Mouse (Mus musculus) urinary bladder, adult 2 months (tissue): ENCODE measurements around the gene Hcar1. TPM values are rescaled to one million over a fixed set of nuclear protein-coding genes. Genes with fewer than 3 reads are reported as not detected.
A peak's percentile ranks its signal among the peaks of the same experiment; 100 is the strongest.

ENCODE experiments used
- DNase-seq: peaks from one replicate; pipeline ENCODE4 v3.0.0; 2022; ENCODE audit warnings: low spot score
- polyA plus RNA-seq: library from polyadenylated mRNA; depleted of rRNA; stranded (reverse); fragments of >200 nt; gene quantifications from 2 replicates; pipeline ENCODE4 v1.2.3, GENCODE M21; 2012; rRNA removed

Hcar1 gene
- 8.4 and 9.0 TPM in 2 replicates for polyA plus RNA-seq

DNA sequence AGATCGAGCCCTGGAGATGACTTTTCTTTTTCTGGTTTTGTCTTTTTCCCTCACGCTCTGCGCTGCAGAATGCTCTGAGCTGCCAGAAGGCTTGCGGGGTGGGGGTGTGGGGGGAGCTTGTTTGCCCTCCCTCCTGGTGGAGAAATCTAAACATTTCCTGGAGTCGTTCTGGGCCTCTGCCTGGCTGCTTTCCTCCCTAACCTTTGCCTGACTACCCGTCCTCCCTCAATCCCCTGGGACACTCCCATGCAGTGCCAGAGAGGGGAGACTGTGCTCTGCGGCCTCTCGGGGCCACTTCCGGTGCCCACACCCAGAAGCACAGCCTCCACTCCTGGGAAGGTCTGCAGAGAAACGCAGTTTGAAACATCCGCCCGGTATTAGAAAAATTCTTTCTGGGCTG, at the start of gene Hcar1:
TSS of gene Hcar1 (minus strand) at position 93 of the 400 bp plus-strand sequence.
- no peak for DNase-seq

DNA sequence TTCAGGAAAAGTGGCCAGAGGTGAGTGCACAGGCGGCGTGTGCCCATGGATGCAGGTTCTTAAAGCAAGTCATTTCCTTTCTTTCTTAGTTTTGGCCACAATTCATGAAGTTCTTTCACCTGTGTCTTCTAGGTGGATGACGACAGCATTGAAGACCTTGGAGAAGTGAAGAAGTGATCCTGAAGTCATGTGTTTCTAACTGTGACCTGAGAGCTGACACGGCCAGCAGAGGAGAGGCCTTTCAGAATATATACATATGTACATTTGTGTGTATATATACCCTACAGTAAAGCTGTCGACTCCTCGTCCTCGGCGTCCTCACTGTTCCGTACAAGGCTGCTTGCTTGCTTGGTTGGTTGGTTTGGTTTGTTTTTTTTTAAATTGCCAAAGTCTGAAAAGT, 47.3 kb upstream of the Hcar1 start, which contains the start of gene Gm43518:
TSS of gene Gm43518 (plus strand) at position 301 of the 400 bp plus-strand sequence.
- DNase-seq: no peak

- DNase-seq: no peak
Measured at GRCm38 (mm10) chr5:123922112-123922511, 42.3 kb upstream of the Hcar1 start.

DNA sequence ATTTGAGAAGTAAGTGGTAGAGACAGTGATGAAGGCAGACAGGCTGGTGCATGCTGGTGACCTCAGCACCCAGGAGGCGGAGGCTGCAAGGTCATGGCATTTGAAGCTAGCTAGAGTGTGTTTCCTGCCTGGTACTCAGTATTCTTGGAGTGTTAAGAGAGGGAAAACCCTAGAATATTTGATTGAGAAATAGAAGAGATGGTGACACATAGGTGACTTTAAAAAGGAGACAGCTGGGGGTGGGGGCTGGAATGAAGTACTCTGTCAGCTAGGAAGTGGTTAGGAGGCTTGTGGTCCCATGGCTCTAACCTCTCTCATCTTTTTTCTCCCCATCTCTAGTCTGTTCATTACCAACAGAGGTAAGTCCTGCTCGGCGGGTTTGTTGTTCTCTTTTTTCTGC, 35.0 kb upstream of the Hcar1 start:
- no peak for DNase-seq

DNA sequence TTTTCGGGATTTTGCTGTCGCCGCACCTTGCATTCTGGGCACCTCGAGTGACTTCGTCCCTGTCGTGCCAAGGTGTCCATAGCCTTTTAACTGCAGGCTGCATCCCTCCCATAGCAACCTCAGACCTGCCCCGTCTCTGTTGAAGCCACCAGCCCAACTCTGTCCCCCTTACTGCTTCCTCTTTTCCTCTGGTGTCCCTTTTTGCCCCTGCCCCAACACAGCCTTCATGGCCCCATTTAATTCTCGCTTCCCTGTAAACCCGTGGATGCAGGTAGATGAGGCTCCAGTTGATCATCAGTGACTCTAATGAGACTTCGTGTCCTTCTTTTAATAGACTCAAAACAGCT, 27.8 kb upstream of the Hcar1 start:
- DNase-seq: no peak

GRCm38 (mm10) chr5:123906976-123907630, 27.3 kb upstream of the Hcar1 start, which contains the start of gene Denr:
Gene Denr, plus strand, starts transcription at chr5:123907175.
- DNase-seq: peak; percentile 98

DNA sequence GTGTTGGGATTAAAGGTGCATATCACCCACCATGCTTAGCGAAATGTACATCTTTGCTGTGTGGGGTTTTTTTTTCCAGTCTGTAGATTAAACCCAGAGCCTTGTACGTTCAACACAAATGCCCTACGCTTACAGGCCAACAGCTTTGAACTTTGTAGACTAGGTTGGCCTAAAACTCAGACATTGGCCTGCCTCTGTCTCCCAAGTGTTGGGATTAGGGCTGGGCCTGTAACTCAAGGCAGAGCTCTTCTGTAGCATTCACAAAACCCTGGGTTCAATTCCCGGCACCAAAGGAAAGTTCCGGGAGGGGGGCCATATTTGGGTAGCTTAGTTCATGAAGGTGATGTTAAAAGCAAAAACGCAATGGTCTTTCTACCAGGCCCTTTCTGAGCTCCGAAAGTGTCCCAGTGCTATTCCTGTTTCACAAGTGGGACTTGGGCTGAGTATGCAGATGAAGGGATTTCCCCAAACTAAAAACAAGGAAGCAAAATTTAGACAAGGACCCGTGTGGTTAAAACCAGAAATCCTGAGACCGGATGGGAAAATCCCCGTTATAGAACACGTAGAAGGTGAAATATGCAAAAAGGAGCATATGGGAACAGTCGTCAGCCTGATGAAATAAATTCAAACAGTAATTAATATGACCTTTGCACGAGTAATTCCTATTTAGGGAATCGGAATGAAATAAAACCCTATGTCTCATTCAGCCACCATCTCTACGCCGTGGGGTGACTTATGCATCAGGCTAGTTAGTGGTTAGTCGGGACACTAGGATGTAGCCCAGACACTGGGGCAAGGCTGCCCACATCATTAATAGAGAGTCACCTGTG, 26.5 kb upstream of the Hcar1 start:
- no peak for DNase-seq

GRCm38 (mm10) chr5:123904059-123904672, 24.3 kb upstream of the Hcar1 start:
- DNase-seq: no peak

DNA sequence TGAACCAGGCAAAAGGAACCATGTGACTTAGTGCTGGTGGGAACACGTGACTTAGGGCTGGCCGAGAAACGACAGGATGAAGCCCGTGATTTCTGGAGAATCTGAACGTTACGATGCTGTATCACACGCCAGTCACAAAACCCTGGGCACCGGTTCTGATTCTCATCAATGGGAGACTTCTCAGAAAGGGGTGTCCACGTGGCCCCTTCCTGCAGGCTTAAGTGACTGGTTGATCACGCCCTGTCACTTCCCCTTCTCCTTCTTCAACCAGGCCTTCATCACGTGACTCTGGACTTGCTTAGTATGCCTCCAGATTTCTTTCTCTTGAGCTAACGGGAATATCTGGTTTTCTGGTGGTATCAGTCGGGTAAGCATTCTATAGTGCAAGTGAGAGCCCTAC, 17.5 kb upstream of the Hcar1 start:
- no peak for DNase-seq

DNA sequence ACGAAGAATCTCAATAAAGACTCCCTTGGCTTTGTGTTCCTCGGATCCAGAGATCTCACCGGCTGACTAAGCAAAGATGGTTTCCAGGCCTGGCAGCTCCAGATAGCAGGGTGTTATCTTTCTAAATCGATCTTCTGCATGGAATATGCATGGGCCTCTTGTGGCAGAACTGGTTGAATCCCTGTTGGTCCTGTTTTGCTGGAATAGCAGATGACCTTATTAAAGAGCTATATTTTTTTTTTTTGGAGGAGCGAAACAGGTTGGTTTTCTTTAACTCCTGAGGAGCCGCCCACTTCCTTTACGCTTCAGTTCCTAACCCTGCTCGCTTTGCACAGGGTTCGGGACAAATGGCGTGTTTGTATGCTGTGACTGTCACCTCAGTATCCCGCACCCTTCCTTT, 16.6 kb upstream of the Hcar1 start:
- no peak for DNase-seq

DNA sequence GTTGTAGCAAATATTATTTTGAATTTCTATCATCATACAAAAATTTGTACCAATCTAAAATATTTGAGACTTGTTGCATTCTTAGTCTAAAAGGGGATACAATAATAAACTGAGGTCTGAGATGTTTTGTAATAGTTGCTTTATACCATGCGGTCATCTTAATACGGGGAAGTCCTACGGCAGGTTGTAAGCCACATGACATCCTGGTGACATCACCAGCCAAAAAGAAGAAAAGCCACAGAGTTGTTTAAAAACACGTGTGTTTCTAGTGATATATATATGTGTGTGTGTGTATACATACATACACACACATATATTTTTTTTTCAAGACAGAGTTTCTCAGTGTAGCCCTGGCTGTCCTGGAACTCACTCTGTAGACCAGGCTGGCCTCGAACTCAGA, 13.7 kb upstream of the Hcar1 start:
- no peak for DNase-seq

DNA sequence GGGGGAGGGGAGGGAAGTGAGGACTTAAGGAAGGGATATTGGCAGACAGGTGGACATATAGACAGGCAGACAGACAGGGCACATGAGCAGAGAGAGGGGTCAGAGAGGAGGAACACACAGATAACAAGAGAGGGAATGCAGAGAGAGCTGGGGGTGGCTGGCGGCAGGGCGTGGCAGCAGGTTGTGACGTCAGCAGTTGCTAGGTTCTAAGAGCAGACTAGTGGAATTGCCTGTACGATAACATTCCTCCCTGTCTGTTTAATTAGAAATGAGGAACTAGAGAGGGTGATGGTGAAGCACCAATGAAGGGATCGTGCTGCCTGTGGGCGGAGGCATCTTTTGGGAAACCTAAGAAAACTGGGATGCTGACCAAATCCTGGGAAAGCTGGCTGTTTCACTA, 11.8 kb upstream of the Hcar1 start:
- no peak for DNase-seq

DNA sequence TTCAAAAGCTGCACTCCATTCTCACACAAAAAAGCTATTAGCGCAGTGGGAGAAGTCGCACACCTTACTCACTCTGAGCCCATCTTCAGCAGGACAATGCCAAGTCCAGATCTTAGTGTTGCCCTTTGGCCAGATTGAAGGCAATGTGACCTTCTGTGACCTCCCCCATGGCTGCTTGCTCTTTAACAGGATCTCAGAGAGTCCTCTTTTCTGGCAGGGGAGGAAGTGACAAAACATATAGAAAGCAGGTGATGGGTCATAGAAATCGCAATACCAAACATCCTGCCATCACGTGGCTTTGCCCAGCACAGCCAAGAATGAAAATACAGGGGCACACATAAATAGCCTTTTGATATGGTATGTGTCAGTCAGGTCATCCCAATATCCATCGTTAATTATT, 11.2 kb upstream of the Hcar1 start:
- DNase-seq: no peak

- DNase-seq: no peak
Measured at GRCm38 (mm10) chr5:123890312-123890711, 10.5 kb upstream of the Hcar1 start.

DNA sequence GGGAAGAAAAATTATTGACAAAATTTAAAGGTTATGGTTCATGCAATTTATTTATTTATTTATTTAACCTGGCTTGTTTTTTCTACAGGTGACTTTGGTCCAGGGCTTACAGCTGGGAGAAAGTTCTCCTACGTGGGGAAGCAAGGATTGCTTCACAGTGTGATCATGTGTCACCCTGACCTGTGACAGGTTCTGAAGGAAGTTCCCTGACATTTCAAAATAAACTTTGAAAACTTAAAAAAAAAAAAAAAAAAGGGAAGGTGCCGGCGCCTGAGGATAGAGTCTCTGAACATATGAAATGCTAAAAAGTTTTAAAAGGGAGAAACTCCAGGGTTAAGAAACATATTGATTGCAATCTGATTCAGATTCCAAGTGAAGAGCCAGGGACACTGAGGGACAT, 6.5 kb upstream of the Hcar1 start:
- no peak for DNase-seq

- no peak for DNase-seq
Measured at GRCm38 (mm10) chr5:123884332-123884731, 4.5 kb upstream of the Hcar1 start.

- no peak for DNase-seq
Measured at GRCm38 (mm10) chr5:123883891-123884290, 4.1 kb upstream of the Hcar1 start.

DNA sequence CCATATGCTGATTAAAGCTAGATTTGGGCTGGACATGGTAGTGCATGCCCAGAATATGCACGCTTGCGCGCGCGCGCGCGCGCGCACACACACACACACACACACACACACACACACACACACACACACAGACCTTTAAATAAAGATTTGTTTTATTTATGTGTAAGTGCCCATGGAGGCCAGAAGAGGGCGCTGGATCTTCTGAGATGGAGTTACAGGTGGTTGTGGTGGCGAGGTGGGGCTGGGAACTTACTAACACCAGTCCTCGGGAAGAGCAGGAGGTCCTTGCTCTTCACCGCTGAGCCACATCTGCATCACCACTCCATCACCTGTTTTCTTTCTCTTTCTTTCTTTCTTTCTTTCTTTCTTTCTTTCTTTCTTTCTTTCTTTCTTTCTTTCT, 958 bp upstream of the Hcar1 start:
- DNase-seq: no peak

DNA sequence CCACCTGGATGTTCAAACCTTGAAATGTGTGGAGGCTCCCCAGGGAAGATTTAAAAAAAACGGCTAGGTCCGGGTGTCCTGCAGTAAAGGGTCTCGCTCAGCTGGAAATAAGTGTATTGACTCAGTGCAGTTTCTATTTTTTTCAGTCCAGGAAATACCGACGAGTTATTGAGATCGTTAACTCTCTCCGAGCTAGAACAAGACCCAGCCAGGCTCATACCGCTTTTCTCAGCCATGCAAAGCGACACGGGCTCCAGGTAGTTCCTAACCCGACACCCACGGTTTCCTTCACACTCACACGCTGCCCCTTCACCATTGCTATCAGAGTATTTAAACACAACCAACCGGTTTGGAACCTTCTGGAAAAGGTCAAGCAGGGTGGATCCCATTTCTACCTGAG, 1.8 kb downstream of the Hcar1 start:
- DNase-seq: no peak

- DNase-seq: no peak
Measured at GRCm38 (mm10) chr5:123874177-123874576, 5.6 kb downstream of the Hcar1 start.

DNA sequence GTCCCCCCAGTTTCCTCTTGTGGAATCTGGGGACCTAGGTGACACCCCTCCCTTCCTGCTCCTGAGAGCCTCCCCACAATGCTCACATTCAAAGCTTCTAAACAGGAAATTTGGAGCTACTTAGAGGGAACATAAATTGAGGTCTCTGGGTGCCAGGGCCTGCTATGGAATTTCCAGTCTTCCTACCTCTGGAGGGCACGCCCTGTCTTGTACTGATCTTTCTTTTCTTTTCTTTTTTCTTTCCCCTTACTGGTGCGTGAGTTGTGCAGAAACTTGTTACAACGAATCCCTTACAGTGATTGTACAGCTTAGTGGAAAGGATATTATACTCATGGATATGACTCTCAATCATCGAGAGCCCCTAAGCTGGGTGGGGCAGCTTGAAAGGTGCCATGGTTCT, 10.2 kb downstream of the Hcar1 start:
- no peak for DNase-seq

DNA sequence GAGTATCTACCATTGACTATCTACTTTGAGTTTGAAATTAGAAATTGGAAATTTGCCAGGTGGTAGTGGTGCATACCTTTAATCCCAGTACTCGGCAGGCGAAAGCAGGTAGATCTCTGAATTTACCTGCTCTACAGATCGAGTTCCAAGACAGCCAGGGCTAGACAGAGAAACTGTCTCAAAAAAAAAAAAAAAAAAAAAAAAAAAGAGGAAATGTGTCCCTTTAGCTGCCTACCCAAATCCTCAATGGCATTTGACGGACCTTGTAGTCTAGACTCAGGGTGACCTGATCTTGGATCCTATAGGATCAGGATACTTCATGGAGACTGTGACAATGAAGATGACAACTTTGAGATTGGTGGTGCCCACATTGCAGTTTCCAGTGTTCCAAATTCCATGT, 13.4 kb downstream of the Hcar1 start:
- no peak for DNase-seq

DNA sequence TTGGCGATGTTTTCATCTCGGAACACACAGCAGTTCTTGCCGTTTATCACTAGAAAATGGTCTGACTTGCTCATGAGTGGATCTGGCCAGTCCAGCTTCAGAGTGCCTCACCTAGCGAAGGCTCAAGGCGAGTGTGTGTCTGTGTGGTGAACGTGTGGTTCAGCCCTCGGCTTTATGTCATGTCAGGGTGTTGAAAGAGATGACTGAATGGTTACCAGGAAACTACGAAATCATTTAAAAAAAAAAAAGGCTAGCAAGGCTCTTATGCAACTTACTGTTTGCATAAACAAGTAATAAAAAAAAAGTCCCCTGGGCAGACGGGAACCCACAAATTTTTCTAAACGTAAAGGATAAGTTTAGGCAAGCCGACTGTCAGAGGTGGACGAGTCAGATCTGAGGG, 14.5 kb downstream of the Hcar1 start, which contains the start of gene Hcar2:
TSS of gene Hcar2 (minus strand) at position 135 of the 400 bp plus-strand sequence.
- peak; percentile 43 for DNase-seq
